Mouse (Mus musculus): ENCODE measurements around the gene B230219D22Rik. TPM values are rescaled to one million over a fixed set of nuclear protein-coding genes. Genes with fewer than 3 reads are reported as not detected.
A peak's percentile ranks its signal among the peaks of the same experiment; 100 is the strongest.

Gene B230219D22Rik
- 71.9 and 73.0 TPM in 2 replicates for polyA plus RNA-seq (2015; fragmentation: Nextera tagmentation; extraction: Ambion mirVana)

GRCm38 (mm10) chr13:55692535-55693242 lies at the start of gene B230219D22Rik:
Gene B230219D22Rik, plus strand, starts transcription at chr13:55693124.
- Histone ChIP-seq H3K9ac (replicated peaks) (peak within 1 kb of the TSS; percentile 100), H3K4me2 (peak within 1 kb of the TSS; percentile 72), H3K9me3 (replicated peaks) (no peaks in the 10 kb centered on the region), H3K27me3 (replicated peaks) (no peaks in the 10 kb centered on the region), H3K27ac (replicated peaks) (peak within 1 kb of the TSS; percentile 98), H3K4me3 (replicated peaks) (peak within 1 kb of the TSS; percentile 97), H3K4me1 (peaks cover 25% of the 10 kb centered on the region), H3K36me3 (no peaks in the 10 kb centered on the region)
- peak; percentile 97 for ATAC-seq (ENCODE audit: low FRiP score)
- 2% methylated on average over 47 of the region's 51 CpGs for WGBS

- H3K27ac ChIP-seq (replicated peaks) = no peak overlapping the region
- no peak overlapping the region for H3K4me2 ChIP-seq
- H3K4me3 ChIP-seq (replicated peaks) = no peak overlapping the region
- H3K36me3 ChIP-seq = peaks cover 68% of the 10 kb centered on the region
- H3K9ac ChIP-seq (replicated peaks) = no peak overlapping the region
- no peaks in the 10 kb centered on the region for H3K27me3 ChIP-seq (replicated peaks)
- WGBS = 85% methylated on average over 2 of the region's 2 CpGs
- H3K4me1 ChIP-seq = no peaks in the 10 kb centered on the region
- no peaks in the 10 kb centered on the region for H3K9me3 ChIP-seq (replicated peaks)
- ATAC-seq (ENCODE audit: low FRiP score) = no peak
Measured at GRCm38 (mm10) chr13:55644525-55644924, 48.4 kb upstream of the B230219D22Rik start.

- ATAC-seq (ENCODE audit: low FRiP score) = no peak
- 89% methylated on average over 12 of the region's 12 CpGs for WGBS
- no peak overlapping the region for H3K4me2 ChIP-seq
Measured at GRCm38 (mm10) chr13:55650098-55650497, 42.8 kb upstream of the B230219D22Rik start.

GRCm38 (mm10) chr13:55650980-55651379 lies 41.9 kb upstream of the B230219D22Rik start:
- peaks cover 99% of the 10 kb centered on the region for H3K36me3 ChIP-seq
- H3K9ac ChIP-seq (replicated peaks) = no peak overlapping the region
- no peak overlapping the region for H3K4me2 ChIP-seq
- H3K4me3 ChIP-seq (replicated peaks) = no peak overlapping the region
- H3K27me3 ChIP-seq (replicated peaks) = no peaks in the 10 kb centered on the region
- 95% methylated on average over 6 of the region's 6 CpGs for WGBS
- no peak overlapping the region for H3K27ac ChIP-seq (replicated peaks)
- no peaks in the 10 kb centered on the region for H3K4me1 ChIP-seq
- no peak for ATAC-seq (ENCODE audit: low FRiP score)
- H3K9me3 ChIP-seq (replicated peaks) = no peaks in the 10 kb centered on the region

More at GRCm38 (mm10) chr13:55650098-55650497, 42.8 kb upstream of the B230219D22Rik start:
- Histone ChIP-seq H3K9ac (replicated peaks) (no peak overlapping the region), H3K36me3 (peaks cover 99% of the 10 kb centered on the region), H3K4me1 (no peaks in the 10 kb centered on the region), H3K27ac (replicated peaks) (no peak overlapping the region), H3K9me3 (replicated peaks) (no peaks in the 10 kb centered on the region), H3K27me3 (replicated peaks) (no peaks in the 10 kb centered on the region), H3K4me3 (replicated peaks) (no peak overlapping the region)

- no peak overlapping the region for H3K27ac ChIP-seq (replicated peaks)
- no peak for ATAC-seq (ENCODE audit: low FRiP score)
- WGBS = 78% methylated on average over 6 of the region's 6 CpGs
- no peaks in the 10 kb centered on the region for H3K9me3 ChIP-seq (replicated peaks)
- H3K4me2 ChIP-seq = no peak overlapping the region
- no peak overlapping the region for H3K4me3 ChIP-seq (replicated peaks)
- no peak overlapping the region for H3K9ac ChIP-seq (replicated peaks)
- no peaks in the 10 kb centered on the region for H3K27me3 ChIP-seq (replicated peaks)
- H3K4me1 ChIP-seq = no peaks in the 10 kb centered on the region
- H3K36me3 ChIP-seq = peaks cover 91% of the 10 kb centered on the region
Measured at GRCm38 (mm10) chr13:55668550-55668949, 24.4 kb upstream of the B230219D22Rik start.

- 95% methylated on average over 6 of the region's 6 CpGs for WGBS
Measured at GRCm38 (mm10) chr13:55672711-55673110, 20.2 kb upstream of the B230219D22Rik start.

GRCm38 (mm10) chr13:55677364-55677763 lies 15.6 kb upstream of the B230219D22Rik start:
- no peak overlapping the region for H3K9ac ChIP-seq (replicated peaks)
- no peak overlapping the region for H3K27ac ChIP-seq (replicated peaks)
- no peak for ATAC-seq (ENCODE audit: low FRiP score)
- no peak overlapping the region for H3K4me2 ChIP-seq
- 74% methylated on average over 8 of the region's 8 CpGs for WGBS
- peaks cover 80% of the 10 kb centered on the region for H3K36me3 ChIP-seq
- H3K9me3 ChIP-seq (replicated peaks) = no peaks in the 10 kb centered on the region
- no peak overlapping the region for H3K4me3 ChIP-seq (replicated peaks)
- no peaks in the 10 kb centered on the region for H3K27me3 ChIP-seq (replicated peaks)
- no peaks in the 10 kb centered on the region for H3K4me1 ChIP-seq

More at GRCm38 (mm10) chr13:55672711-55673110, 20.2 kb upstream of the B230219D22Rik start:
- no peaks in the 10 kb centered on the region for H3K27me3 ChIP-seq (replicated peaks)
- H3K4me3 ChIP-seq (replicated peaks) = no peak overlapping the region
- H3K27ac ChIP-seq (replicated peaks) = no peak overlapping the region
- ATAC-seq (ENCODE audit: low FRiP score) = no peak
- no peaks in the 10 kb centered on the region for H3K9me3 ChIP-seq (replicated peaks)
- peaks cover 87% of the 10 kb centered on the region for H3K36me3 ChIP-seq
- no peaks in the 10 kb centered on the region for H3K4me1 ChIP-seq
- H3K9ac ChIP-seq (replicated peaks) = no peak overlapping the region
- no peak overlapping the region for H3K4me2 ChIP-seq

GRCm38 (mm10) chr13:55682201-55682600 lies 10.7 kb upstream of the B230219D22Rik start:
- Histone ChIP-seq H3K4me3 (replicated peaks) (no peak overlapping the region), H3K9me3 (replicated peaks) (no peaks in the 10 kb centered on the region), H3K36me3 (peaks cover 41% of the 10 kb centered on the region), H3K4me1 (peaks cover 6% of the 10 kb centered on the region; the same call in 1 of the 2 replicates), H3K4me2 (no peak overlapping the region), H3K9ac (replicated peaks) (no peak overlapping the region), H3K27ac (replicated peaks) (no peak overlapping the region), H3K27me3 (replicated peaks) (no peaks in the 10 kb centered on the region)
- ATAC-seq (ENCODE audit: low FRiP score) = no peak
- 88% methylated on average over 9 of the region's 9 CpGs for WGBS

GRCm38 (mm10) chr13:55683581-55683980 lies 9.3 kb upstream of the B230219D22Rik start:
- Histone ChIP-seq H3K4me1 (peaks cover 13% of the 10 kb centered on the region; the same call in 1 of the 2 replicates), H3K27me3 (replicated peaks) (no peaks in the 10 kb centered on the region), H3K36me3 (peaks cover 27% of the 10 kb centered on the region), H3K9me3 (replicated peaks) (no peaks in the 10 kb centered on the region), H3K27ac (replicated peaks) (no peak overlapping the region), H3K4me2 (no peak overlapping the region), H3K4me3 (replicated peaks) (no peak overlapping the region), H3K9ac (replicated peaks) (no peak overlapping the region)
- 94% methylated on average over 3 of the region's 3 CpGs for WGBS
- ATAC-seq (ENCODE audit: low FRiP score) = no peak

GRCm38 (mm10) chr13:55686107-55686633 lies 6.8 kb upstream of the B230219D22Rik start:
- Histone ChIP-seq H3K27me3 (replicated peaks) (no peaks in the 10 kb centered on the region), H3K9me3 (replicated peaks) (no peaks in the 10 kb centered on the region), H3K4me1 (peaks cover 13% of the 10 kb centered on the region; the same call in 1 of the 2 replicates), H3K27ac (replicated peaks) (peak overlapping the region; percentile 56), H3K4me2 (no peak overlapping the region), H3K36me3 (peaks cover 5% of the 10 kb centered on the region; the same call in 1 of the 2 replicates), H3K4me3 (replicated peaks) (no peak overlapping the region), H3K9ac (replicated peaks) (no peak overlapping the region; the same call in 1 of the 2 replicates)
- WGBS = 62% methylated on average over 9 of the region's 9 CpGs
- ATAC-seq (ENCODE audit: low FRiP score) = peak; percentile 82

- H3K4me2 ChIP-seq = no peak overlapping the region
- ATAC-seq (ENCODE audit: low FRiP score) = no peak
- H3K27ac ChIP-seq (replicated peaks) = no peak overlapping the region
- H3K27me3 ChIP-seq (replicated peaks) = no peaks in the 10 kb centered on the region
- H3K9ac ChIP-seq (replicated peaks) = no peak overlapping the region
- H3K4me3 ChIP-seq (replicated peaks) = no peak overlapping the region
- no peaks in the 10 kb centered on the region for H3K9me3 ChIP-seq (replicated peaks)
- peaks cover 13% of the 10 kb centered on the region; the same call in 1 of the 2 replicates for H3K4me1 ChIP-seq
- H3K36me3 ChIP-seq = no peaks in the 10 kb centered on the region
- 10% methylated on average over 4 of the region's 4 CpGs for WGBS
Measured at GRCm38 (mm10) chr13:55687927-55688602, 4.9 kb upstream of the B230219D22Rik start.
